Mouse (Mus musculus): ENCODE measurements around the gene Sephs1. TPM values are rescaled to one million over a fixed set of nuclear protein-coding genes. Genes with fewer than 3 reads are reported as not detected.
A peak's percentile ranks its signal among the peaks of the same experiment; 100 is the strongest.

The Sephs1 gene
- total RNA-seq (2014; rRNA removed) (62.0 and 78.4 TPM in 2 replicates), polyA plus RNA-seq (2015; fragmentation: Nextera tagmentation; extraction: Ambion mirVana) (35.3 and 40.2 TPM in 2 replicates)

DNA sequence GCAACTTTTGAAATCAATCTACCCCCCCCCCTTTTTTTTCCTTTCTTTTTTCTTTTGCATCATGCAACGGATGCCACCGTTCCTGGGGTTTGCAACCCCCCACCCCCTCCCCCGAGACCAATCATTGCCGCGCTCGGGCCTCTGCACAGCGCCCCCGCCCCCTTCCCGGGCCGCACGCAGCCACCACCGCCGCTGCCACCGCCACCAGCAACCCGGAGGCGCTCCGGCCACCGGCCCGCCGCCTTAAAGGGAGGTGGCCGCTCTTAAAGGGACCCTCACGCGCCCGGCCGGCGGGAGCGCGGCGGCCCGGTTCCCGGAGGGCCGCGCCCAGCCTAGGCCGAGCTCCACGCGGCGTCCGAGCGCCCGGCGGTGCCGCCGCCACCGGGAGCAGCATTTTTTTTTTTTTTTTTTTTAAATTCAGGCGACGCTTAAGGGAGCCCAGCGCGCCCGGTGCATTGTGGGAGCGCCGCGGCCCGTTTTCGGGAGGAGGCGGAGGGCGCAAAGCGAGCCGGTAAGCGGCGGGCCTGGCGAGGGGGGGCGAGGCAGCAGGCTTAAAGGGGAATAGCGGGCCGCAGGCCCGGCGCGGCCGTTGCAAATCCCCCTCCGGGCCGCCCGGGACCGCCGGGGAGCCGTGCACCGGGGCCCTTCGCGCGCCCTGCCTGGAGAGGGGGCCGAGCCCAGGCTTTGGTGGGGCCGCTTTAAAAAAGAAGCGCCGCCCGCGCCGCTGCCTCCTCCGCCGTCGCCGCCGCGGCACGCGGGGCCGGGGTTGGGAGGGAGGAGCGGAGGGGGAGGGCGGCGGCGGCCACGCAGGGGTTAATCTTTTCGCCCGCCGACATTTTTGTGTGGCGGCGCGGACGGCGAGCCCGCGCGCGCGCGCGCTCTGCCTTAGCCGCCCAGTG, at the start of gene Sephs1:
TSS of gene Sephs1 (plus strand) at position 215 of the 899 bp plus-strand sequence.
- H3K4me3 ChIP-seq (ENCODE audit: low read depth, low read length) = peak within 1 kb of the TSS; percentile 93
- ATAC-seq = peak; percentile 79
- H3K27ac ChIP-seq (ENCODE audit: low read depth, low read length) = peak within 1 kb of the TSS; percentile 99
- H3K4me1 ChIP-seq (ENCODE audit: insufficient read depth) = peaks cover 4% of the 10 kb centered on the region
- peak within 1 kb of the TSS; percentile 84 for H3K4me2 ChIP-seq (ENCODE audit: low read depth)
- no peaks in the 10 kb centered on the region for H3K9me3 ChIP-seq (ENCODE audit: low read length)
- peak within 1 kb of the TSS; percentile 97 for H3K9ac ChIP-seq
- under 1% methylated on average over 48 of the region's 115 CpGs for WGBS
- peak; percentile 92 for DNase-seq
- no peak for TF ChIP-seq CTCF (IDR thresholded peaks at IDR 0.05; ENCODE audit: low read depth)
- peaks cover 9% of the 10 kb centered on the region for H3K36me3 ChIP-seq (ENCODE audit: insufficient read depth)
- no peaks in the 10 kb centered on the region for H3K27me3 ChIP-seq (ENCODE audit: insufficient read depth, low read length)

DNA sequence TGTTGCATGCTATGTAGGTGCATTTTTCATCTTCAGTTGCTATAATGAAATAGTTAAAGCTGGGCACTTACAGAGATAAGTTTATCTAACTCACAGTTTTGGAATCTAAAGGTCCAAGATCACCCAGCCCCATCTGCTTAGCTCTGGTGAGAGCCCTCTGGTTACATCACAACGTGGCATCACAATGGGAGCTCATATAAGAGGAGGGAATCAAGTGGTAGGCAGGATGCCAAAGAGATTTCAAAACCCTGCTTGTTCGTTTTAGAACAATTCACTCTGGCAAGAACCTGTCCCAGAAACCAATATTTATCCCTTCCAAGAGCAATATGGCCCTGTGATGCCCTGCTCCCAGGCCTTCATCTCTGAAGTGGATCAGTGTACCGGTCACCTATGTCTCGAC, 49.2 kb upstream of the Sephs1 start:
- no peaks in the 10 kb centered on the region for H3K9me3 ChIP-seq (ENCODE audit: low read length)
- H3K4me2 ChIP-seq (ENCODE audit: low read depth) = no peak overlapping the region
- no peaks in the 10 kb centered on the region for H3K27me3 ChIP-seq (ENCODE audit: insufficient read depth, low read length)
- H3K27ac ChIP-seq (ENCODE audit: low read depth, low read length) = no peak overlapping the region
- H3K4me3 ChIP-seq (ENCODE audit: low read depth, low read length) = no peak overlapping the region
- no peak overlapping the region for H3K9ac ChIP-seq
- H3K36me3 ChIP-seq (ENCODE audit: insufficient read depth) = no peaks in the 10 kb centered on the region
- WGBS = 65% methylated on average over 4 of the region's 4 CpGs
- ATAC-seq (no peak), DNase-seq (no peak)
- H3K4me1 ChIP-seq (ENCODE audit: insufficient read depth) = no peaks in the 10 kb centered on the region
- TF ChIP-seq CTCF (IDR thresholded peaks at IDR 0.05; ENCODE audit: low read depth) = no peak

DNA sequence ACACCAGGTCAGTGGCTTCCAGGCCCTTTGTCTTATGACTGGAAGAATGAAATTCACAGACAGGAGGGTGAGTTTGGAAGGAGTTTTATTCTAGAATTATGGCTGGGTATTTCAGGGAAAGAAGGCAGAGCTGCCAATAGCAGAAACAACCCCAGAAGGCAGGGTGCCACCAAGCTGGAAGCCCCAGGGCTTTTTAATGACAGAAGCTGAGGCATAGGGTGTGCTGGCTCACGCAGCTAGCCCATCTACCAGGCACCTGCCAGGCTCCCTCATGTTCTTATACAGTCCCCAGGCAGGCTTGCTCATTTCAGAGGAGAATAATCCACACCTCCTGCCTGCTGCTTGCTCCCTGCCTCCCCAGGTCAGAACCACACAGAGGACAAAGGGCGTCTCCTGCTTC, 31.9 kb upstream of the Sephs1 start:
- Histone ChIP-seq H3K9ac (no peak overlapping the region), H3K4me2 (ENCODE audit: low read depth) (no peak overlapping the region), H3K27me3 (ENCODE audit: insufficient read depth, low read length) (no peaks in the 10 kb centered on the region), H3K36me3 (ENCODE audit: insufficient read depth) (no peaks in the 10 kb centered on the region), H3K9me3 (ENCODE audit: low read length) (no peaks in the 10 kb centered on the region), H3K27ac (ENCODE audit: low read depth, low read length) (no peak overlapping the region), H3K4me3 (ENCODE audit: low read depth, low read length) (no peak overlapping the region), H3K4me1 (ENCODE audit: insufficient read depth) (no peaks in the 10 kb centered on the region)
- peak; percentile 64 for ATAC-seq
- peak; percentile 50 for DNase-seq
- WGBS = 70% methylated on average over 2 of the region's 2 CpGs
- TF ChIP-seq CTCF (IDR thresholded peaks at IDR 0.05; ENCODE audit: low read depth) = no peak

DNA sequence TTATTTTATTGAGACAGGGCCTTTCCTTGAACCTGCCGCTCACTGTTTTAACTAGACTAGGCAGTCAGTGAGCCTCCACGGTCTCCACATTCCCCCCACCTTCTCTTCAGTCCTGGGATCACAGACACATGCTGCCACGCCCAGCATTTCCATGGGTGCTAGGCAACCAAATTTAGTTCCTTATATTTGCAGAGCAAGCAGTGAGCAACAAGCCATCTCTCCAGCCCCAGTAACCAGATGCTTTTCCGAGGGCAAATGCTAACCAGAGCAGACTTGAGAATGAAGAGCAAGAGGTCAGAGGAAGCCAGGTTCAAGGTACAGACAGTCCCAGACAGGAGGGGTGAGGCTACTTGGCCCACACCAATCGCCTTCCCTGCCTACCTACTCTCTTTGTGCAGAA, 24.2 kb upstream of the Sephs1 start:
- H3K36me3 ChIP-seq (ENCODE audit: insufficient read depth) = no peaks in the 10 kb centered on the region
- no peak overlapping the region for H3K27ac ChIP-seq (ENCODE audit: low read depth, low read length)
- no peaks in the 10 kb centered on the region for H3K4me1 ChIP-seq (ENCODE audit: insufficient read depth)
- H3K4me2 ChIP-seq (ENCODE audit: low read depth) = no peak overlapping the region
- 78% methylated on average over 5 of the region's 5 CpGs for WGBS
- H3K27me3 ChIP-seq (ENCODE audit: insufficient read depth, low read length) = no peaks in the 10 kb centered on the region
- DNase-seq = no peak
- H3K4me3 ChIP-seq (ENCODE audit: low read depth, low read length) = no peak overlapping the region
- TF ChIP-seq CTCF (IDR thresholded peaks at IDR 0.05; ENCODE audit: low read depth) = no peak
- H3K9ac ChIP-seq = no peak overlapping the region
- peak; percentile 47; the same call in 1 of the 2 replicates for ATAC-seq
- H3K9me3 ChIP-seq (ENCODE audit: low read length) = no peaks in the 10 kb centered on the region

DNA sequence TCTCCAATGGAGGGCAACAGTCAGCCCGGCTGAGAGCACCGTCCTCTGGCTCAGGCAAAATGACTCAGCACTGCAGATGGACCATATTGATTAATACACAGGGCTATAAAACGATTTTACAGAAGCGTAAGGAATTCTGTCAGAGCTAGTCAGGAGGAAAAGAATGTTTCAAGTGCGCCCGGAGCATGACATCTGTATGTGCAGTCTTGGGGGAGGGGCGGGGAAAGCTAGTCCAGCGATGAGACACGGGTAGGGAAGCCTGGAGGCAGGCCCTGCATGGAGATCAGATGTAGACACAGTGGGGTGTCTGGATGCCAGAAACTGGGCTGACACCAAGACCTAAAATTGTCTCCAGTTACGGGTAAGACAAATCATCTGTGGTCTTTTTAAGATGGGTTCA, 23.2 kb upstream of the Sephs1 start:
- H3K4me1 ChIP-seq (ENCODE audit: insufficient read depth) = no peaks in the 10 kb centered on the region
- no peak overlapping the region for H3K4me3 ChIP-seq (ENCODE audit: low read depth, low read length)
- DNase-seq = no peak
- no peak for ATAC-seq
- no peaks in the 10 kb centered on the region for H3K9me3 ChIP-seq (ENCODE audit: low read length)
- no peak for TF ChIP-seq CTCF (IDR thresholded peaks at IDR 0.05; ENCODE audit: low read depth)
- no peak overlapping the region for H3K4me2 ChIP-seq (ENCODE audit: low read depth)
- H3K27ac ChIP-seq (ENCODE audit: low read depth, low read length) = no peak overlapping the region
- no peaks in the 10 kb centered on the region for H3K36me3 ChIP-seq (ENCODE audit: insufficient read depth)
- 75% methylated on average over 10 of the region's 10 CpGs for WGBS
- no peaks in the 10 kb centered on the region for H3K27me3 ChIP-seq (ENCODE audit: insufficient read depth, low read length)
- no peak overlapping the region for H3K9ac ChIP-seq

DNA sequence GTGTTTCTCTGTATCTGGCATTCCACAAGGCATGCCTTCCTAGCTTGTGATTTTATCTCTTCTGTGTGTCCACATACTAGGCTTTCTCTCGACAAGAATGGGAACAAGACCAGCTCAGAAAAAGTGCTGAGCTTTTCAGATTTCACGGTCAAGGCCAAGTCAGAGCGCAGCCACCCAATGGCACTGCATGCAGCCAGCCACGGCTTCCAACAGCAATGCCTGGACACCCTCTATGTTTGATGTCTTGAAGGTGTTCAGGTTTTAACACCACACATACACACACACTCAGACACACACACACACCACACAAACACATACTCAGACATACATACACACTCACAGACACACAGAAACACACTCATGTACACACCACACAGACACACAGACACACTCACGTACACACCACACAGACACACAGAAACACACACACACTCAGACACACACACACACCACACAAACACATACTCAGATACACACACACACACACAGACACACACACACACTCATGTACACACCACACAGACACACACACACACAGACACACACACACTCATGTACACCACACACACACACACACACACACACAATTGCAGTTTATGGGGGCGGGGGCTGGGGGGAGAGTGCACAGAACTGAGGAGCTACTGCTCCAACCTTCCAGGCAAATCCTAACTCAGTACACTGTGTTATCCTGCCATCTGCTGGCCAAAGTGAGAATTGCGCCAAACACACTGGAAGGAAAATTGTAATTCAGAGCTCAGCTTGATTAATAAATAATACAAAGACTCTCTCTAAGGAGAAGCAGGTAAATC, 17.2 kb upstream of the Sephs1 start:
- no peak overlapping the region for H3K4me2 ChIP-seq (ENCODE audit: low read depth)
- ATAC-seq (peak; percentile 94), DNase-seq (peak; percentile 91)
- no peaks in the 10 kb centered on the region for H3K27me3 ChIP-seq (ENCODE audit: insufficient read depth, low read length)
- no peaks in the 10 kb centered on the region for H3K36me3 ChIP-seq (ENCODE audit: insufficient read depth)
- WGBS = 47% methylated on average over 7 of the region's 7 CpGs
- H3K27ac ChIP-seq (ENCODE audit: low read depth, low read length) = no peak overlapping the region
- H3K9me3 ChIP-seq (ENCODE audit: low read length) = no peaks in the 10 kb centered on the region
- no peaks in the 10 kb centered on the region for H3K4me1 ChIP-seq (ENCODE audit: insufficient read depth)
- no peak overlapping the region for H3K4me3 ChIP-seq (ENCODE audit: low read depth, low read length)
- no peak overlapping the region for H3K9ac ChIP-seq
- TF ChIP-seq CTCF (IDR thresholded peaks at IDR 0.05; ENCODE audit: low read depth) = peak; percentile 98

Data from forebrain, postnatal 0 days (tissue).